Mouse (Mus musculus): ENCODE results near the gene Gm42420.

Gm42420 gene

DNA sequence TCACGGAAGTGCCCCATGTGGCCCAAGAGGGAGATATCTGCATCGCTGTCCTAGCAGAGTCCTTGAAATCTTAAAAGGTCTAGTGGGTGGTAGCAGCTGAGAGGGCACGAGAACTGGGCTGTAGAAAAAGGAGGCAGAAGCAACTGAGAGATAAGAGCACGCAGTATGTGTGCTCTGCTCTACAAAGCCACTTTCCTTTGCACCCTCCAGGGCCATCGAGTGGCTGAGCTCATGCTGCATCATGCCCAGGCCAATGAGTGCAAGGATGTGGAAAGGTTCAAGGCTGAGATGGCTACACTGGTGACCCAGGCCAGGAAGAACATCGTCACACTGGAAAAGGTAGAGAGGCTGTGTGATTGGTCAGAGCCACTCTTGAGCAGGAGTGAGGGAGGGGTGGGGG is at the start of gene Gm42420:
Gene Gm42420, plus strand, starts transcription at position 237 of the 400 bp plus-strand sequence.
- no peak for DNase-seq

DNA sequence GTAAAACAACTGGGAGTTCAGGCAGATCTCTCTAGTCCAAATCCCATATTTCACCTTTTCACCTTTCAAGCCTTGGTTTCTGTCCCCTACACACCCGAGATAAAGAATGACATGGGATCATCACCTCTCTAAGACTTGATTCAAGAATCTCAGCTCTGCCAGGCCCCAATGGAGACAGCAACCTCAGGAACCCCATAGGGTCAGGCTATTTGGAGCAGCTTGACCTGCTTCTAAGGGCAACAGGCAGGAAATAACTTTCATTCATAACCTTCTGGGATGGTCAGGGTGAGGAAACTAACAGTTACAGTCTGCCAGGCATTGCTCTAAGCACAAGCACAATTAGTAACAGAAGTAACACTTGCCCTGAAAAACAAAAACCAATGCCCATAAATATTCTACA is 48.9 kb upstream of the Gm42420 start:
- DNase-seq: no peak

DNA sequence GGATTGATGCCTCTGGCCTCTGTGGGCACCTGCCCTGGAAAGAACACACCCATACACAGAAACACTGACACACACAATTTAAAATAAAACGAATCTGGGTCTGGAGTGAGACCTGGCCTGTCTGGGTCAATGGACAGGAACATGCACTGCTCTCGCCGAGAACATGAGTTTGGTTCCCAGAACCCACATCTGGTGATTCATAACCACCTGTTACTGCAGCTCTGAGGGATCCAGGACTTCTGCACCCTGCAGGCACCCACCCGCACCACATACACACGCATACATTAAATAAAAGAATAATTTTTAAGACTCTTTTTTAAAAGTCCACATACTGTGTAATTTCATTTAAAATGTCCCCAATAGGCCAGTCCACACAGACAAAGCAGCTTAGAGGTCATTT is 48.3 kb upstream of the Gm42420 start:
- no peak for DNase-seq

DNA sequence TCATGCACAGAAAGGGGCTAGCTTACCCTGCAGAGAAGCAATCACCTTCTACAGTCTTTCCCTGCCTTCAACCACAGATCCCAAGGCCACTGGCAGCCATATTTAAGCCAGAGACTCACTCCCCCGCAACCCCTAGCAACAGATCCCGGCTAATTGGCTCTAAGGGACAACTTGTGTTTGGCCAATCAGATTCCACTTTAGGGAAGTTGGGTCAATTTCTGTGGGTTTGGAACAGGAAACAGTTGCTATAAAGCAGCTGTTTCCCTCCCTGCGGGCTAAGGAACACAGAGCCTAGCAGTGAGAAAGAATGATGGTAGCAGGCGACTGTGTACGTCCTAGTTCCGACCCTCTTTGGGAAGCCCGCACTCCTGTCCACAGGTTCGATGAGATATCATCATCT is 47.3 kb upstream of the Gm42420 start:
- DNase-seq: no peak

DNA sequence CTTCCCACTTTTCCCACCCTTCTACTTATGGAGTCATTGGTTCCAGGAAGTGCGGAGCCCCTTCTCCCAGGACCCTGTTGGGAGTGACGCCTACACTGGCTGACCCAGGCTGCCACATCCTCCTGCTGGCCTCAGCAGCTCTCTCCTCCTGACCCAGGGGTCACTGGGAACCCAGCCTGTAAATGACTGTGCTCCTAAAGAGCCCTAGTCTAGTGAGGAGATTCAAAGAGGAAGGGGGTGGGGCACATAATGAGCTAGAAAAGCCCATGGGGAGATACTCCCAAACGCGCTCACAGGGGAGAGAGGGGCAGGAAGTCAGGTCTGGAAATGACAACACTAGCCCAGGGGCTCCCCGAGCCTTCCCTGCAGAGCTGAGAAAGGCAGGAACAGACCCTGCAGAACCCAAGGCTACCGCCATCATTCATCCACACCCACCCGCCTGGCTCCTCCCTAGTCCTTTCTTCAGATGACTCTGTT is 45.8 kb upstream of the Gm42420 start:
- no peak for DNase-seq

DNA sequence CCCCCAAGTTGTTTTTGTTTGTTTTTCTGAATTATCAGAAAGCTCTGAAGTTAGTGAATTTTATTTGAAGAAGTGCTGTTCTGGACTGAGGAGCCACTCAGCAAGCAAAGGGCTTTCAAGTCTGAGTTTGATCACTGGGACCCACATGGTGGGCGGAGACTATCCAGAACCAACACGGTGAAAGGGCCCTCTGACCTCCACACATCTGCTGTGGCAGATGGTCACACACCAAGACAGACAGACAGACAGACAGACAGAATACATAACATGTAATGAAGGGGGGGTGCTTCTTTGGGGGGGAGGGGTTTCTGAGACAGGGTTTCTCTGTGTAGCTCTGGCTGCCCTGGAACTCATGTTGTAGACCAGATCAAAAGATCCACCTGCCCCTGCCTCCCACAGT is 45.0 kb upstream of the Gm42420 start:
- no peak for DNase-seq

DNA sequence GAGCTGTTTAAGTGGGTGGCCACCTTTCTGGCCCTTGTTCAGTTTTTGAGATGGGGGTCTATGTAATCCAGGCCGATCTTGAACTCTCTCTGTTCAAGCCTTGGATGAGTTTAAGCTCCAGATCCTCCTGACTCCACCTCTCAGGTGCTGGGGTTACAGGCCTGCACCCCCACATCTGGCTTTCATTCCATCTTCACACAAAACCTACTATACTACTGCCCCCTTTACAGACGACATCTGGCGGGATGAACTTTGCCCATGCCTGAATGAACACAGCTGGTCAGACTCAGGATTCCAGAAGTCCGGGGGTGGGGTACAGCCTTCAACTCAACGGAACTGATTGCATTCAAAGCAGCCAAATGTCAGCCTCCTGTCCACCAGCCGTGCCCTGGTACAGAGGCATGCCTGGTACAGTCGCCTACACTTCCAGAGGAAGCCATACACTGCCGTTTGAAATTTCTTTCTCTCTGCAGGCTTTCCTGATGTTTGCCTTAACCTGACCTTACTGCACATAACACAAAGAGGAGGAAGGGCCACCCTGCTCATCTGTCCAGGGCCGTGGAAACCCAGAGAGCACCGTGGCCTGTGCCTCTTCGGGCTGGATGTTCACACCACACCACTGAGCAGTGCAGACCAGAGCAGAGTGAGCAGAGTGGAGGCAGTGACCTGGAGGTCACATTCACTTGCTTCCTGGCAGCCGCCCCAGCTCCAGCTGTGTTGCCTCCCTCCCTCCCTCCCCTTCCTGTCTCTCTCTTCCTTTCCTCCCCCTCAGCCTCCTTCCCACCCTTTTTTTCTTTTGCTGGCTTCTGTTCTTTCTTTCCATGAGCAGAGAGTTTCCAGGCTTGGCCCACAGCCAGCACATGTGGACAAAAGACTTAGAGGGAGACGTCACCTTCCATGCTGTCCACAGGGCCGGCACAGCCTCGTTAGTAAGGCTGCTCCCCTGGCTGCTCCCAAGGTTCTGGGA is 42.6 kb upstream of the Gm42420 start:
- DNase-seq: peak in 1 of 2 experiments; percentile 42

DNA sequence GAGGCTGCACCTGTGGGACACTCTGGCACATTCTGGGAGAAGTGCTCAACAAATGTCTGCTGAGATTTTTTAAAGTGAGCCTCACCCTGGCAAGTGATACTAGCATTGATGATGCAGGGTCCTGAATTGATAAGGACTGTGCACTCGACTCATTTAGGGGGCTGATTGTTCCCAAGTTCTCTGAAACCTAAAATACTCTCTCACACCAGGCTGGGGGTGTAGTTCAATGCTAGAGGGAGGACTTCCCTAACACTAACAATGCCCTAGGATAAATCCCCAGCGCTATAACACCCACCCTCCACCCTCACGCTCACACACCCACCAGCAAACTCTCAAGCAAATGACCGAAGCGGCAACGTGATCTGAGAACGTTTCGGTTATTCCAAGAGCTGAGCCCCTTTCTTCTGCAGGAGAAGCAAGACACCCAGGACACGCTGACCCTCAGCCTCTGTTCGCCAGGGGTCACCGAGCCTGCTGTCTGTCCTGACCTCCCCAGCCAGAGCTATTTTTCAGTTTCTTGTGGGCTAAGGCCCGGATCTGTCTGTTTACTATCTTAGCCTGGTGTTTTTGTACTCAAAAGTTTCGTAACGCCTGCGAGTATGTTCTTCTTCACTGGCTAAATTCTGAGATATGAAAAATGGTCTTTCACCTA is 41.7 kb upstream of the Gm42420 start:
- no peak for DNase-seq

DNA sequence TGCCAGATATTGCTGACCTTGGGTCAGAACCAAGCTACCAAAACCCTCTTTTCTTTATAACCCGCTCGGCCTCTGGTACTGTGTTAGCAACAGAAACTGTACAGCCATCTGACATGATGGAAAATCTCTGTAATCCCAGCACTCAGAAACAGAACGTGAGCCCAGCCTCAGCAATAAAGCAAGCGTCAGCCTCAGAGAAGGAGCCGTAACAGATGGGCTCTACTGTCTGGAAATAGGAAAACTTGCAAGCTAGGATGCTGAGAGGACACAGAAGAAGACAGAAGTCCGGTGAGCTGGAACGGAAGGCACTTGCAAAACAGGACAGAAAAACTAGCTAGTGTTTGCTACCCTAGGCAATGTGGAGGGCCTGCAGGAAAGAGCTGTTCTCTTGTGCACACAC is 40.1 kb upstream of the Gm42420 start:
- no peak for DNase-seq

DNA sequence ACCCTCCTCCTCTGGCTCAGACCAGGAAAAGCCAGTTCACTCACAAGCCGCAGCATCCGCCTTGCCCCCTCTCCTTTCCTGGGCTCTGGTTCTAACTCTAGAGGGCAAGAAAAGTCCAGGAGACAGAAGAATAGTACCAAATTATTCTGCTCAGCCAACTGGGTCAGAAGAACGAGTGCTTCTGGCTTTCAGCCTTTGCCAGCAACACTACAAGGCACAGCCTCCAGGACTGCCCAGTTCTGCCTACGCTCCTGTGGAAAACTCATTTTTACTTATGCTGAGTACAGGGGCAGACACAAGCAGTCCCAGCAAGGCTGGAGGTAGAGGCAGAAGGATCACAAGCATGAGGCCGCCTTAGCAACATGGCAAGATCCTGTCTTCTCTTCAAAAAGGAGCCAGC is 37.5 kb upstream of the Gm42420 start:
- DNase-seq: no peak

DNA sequence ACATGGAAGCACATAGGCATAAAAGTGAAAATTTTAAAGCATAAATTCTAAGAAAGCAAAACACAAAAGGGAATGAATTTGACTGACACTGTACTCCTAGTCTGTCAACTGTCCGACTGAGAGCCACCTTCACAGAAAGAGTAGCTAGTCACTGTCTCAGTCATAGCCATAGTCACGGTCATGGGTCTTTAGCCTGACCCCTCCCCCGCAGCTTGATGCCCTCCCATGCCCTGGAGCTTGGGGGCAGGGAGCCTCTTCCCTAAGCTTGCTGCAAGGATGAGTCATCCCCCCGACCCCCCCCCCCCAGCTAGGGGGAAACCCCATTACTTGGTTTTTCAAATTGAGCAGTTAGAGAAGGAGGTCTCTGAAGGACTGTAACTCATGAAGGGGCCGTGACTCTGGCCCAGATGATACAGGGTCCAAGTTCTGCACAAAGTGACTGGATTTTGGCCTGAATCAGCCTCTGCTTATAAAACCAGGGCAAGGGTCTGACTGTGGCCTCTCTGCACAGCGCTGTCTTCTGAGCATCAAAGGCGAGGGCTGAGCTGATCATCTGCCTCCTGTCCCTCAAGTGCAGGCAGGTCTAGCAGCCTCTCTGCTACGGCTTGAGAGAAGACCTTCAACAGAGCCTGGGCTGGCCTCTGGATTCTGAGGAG is 33.4 kb upstream of the Gm42420 start:
- DNase-seq: no peak

DNA sequence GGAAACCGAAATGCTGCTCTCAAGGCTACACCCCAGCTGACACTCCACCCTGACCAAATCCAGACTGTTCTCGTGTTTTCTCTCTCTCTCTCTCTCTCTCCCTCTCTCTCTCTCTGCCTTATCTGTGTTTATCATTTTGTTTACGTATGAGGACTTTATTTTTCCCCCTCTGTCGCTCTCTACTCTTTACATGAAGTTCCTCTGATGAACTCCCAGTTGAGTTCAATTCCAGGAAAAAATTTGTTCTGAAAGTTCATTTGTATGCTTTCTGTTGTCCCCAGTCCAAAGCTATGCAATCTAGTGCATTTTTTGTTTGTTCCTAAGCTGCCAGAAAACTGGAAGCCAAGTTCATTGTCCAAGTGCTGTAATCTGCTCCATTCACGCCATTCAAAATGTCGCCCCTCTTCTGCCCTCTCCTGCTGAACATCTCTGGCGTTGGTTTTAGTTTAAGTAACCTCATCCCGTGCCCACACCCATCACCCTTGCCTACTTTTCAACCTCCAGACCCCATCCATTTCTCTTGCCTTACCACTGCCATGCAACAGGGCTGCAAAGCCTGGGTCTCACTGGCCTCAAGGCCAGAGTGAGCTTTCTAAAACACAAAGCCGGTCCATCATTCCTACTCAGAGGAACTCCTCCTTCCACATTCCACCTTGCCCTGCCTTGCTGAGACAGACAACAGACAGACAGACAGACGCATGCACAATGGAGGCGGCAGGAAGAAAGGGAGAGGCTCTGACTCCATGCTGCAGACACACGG is 30.5 kb upstream of the Gm42420 start:
- DNase-seq: no peak

DNA sequence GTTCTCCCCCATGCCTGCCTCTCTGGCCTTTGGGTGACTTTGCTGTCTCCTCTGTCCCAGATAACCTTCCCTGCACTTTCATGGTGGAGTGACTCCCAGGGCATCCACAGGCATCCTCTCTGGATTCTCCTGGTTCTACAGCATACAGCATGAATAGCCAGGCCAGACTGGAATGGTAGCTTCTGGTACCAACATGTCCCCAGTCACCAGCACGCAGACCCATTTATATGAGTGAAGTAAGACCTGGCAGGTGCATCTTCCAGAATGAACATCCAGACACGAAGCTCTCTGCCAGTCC is 30.0 kb upstream of the Gm42420 start:
- DNase-seq: no peak

DNA sequence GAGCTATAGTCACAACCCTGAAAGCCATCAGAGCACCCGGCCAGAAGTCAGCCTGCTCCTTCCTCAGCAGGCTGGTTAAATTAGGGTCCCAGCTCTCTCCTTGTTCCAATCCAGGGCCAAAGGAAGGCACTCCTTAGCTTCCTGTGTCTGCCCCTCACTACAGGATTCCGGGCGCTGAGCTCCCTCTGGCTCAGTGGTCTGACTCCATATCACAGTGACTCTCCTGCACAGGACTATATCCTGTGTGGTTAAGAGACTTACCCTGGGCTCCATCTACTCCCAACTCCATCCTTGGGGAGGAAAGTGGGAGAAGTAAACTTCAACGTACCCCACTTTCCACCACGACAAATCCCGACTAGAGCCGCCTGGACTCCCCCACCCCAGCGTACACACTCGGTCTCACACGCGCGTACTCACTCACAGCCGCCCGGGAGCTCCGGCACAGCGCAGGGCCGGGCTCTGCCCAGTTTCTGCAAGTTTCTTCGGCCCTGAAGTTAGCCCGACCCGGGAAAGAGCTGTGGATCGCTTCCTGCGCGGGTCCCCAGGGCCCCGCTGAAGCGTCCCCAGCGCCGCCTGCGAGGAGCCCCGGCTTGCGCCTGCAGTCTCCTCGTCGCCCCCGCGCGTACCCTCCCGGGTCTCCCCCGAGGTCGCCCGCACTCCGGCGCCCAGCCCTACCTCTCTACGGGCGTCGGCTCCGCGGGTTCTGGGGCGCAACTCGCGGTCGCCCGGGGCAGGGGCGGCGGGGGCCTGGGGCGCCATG is 28.5 kb upstream of the Gm42420 start:
- peak; percentile 58 to 61 for DNase-seq

DNA sequence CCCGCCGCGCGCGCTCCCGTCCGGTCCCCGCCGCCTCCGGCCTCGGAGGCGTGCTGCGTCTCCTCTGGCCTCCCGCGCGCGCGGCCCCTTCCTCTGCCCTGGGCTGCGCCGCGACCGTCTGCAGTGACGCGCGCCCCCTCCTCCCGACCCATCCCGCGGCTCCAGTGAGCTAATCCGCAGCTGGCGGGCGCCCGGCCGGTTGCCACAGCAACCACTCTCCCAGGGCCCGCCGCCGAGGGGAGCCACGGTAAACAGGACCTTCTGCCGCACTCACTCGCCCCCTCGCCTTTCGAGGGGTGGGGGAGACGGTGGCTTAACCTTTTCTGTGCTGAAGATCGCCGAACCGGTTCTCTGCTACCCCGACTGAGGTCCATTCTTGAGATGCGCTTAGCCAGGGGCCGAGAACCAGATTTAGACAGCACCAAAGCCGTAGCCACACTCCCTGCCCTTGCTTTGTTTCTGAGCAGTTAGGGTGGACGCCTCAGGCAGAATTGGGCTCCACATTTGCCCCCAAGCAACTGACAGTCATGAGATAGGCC is 27.8 kb upstream of the Gm42420 start, which contains the start of gene Dennd2a:
Gene Dennd2a, minus strand, starts transcription at position 145 of the 539 bp plus-strand sequence.
- DNase-seq: peak; percentile 75 to 80

DNA sequence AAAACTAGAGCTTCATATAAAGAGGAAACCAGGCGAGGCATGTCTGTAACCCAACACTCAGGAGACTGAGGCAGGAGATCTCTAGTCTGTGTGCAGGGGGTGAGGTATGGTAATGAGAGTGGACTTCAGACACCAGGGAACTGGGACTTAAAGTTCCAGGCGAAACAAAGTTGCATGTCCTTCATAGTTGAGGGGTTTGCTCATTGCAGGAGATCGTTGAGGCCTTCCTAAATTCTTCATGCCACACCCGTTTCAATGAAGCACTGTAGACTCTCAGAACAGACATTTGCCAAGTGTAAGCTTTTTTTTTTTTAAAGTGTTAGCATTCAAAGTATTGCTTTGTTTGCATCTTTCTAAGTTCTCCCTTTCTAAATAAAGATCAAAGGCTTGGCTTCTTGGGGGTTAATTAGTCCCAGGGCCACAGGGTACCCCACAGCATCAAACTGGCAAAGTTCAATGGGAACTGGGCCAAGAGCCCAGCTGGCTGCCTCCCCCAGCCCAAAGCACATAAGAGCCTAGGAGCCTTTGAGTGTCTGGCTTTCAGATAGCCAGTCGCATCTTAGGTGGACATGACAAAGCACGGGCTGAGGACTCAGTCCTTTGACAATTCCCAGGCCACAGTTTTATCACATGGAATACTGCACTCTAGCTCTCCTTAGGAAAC is 26.1 kb upstream of the Gm42420 start:
- DNase-seq: no peak

DNA sequence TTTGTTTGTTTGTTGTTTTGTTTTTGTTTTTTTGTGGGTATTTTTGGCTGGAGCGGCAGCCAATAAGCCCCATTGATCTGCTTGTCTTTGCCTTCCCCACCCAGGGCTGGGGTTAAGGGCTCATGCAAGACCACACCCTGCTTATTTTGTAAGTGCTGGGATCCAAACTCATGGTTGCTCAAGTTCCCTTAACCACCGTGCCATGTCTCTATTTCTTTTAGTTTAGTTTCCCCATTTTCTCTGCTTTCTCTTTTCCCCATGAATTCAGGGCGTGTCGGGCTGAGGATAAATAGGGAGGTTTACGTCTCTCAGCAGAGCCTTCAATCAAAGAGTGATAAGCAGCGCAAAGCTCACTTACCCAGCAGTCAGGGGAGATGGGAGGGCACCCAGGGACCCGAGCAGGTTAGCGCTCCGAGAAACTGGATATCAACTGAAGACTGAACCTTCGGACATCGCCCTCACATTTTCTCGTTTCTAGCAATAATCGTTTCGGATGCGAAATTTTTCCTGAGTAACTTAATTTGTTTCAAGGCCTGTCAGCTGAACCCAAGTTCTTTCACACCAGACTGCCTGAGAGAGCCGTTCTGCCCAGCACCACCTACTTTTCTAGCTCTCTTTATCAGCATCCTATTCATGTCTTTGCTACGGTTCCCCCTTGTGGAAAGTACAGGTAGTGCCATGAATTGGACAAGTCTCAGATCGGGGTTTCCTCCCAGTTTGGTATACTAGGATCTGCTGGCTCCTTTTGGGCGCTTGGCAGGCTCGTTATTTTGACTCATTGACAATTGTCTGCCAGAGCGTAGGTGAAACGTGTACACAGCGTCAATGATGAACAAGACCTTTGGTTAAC is 23.2 kb upstream of the Gm42420 start:
- peak; percentile 75 to 88 for DNase-seq

DNA sequence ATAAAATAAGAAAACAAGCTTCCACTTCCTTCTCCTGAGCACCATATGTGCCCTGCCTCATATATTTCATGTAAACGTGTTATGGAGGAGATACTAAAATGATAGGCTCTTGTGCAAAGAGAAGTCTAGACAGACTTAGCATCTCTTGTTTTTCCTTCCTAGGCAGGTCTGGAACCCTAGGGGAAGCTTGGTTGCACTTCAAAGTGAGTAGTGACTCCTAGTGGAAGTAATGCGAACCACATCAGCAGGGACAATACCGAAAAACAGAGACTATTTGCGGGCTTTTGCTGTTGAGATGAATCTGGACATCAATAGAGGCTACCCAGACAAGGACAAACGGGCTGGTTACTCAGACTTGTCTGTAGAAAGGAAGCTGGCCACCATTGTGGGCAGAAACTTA is 18.0 kb upstream of the Gm42420 start:
- DNase-seq: peak in 1 of 2 experiments; percentile 55

DNA sequence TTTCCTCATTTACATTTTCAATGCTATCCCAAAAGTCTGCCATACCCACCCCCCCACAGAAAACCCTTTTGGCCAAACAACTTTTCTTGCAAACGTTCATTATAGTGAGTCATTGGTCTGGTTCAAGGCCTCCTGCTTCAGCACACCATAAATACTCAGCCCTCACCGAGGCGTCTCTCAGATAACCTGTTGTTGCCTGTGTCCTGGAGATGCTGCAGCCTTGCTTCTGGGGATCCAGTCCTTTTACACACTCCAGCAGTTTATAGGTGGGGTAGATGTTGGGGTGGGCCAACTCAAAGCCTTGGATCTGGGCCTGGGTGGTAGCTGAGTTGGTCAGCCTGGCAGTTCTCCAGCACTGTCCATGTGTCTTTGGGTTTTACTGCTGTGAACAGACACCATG is 15.1 kb upstream of the Gm42420 start:
- DNase-seq: no peak
